Mouse (Mus musculus) stomach, postnatal 0 days (tissue): Measurements from ENCODE around the gene Trim8. TPM values are rescaled to one million over a fixed set of nuclear protein-coding genes. Genes with fewer than 3 reads are reported as not detected.

Experiments used
- ATAC-seq: fragments of 200-750 bp; cut with Nextera tagmentation; 2 replicates; pipeline ENCODE4 v1.8.0; 2017; ENCODE audit not compliant: low FRiP score, low TSS enrichment
- DNase-seq: peaks from one replicate; pipeline ENCODE4 v3.0.0-alpha.2; 2016; ENCODE audit warnings: low spot score
- H3K27ac ChIP-seq: fragments of 300-500 bp; sonication (generic); replicated peaks from 2 replicates; pipeline ENCODE4 v1.5.1; 2014; ENCODE audit warnings: mild to moderate bottlenecking, control low read depth
- H3K27me3 ChIP-seq: fragments of 300-500 bp; sonication (generic); 2 replicates; pipeline ENCODE4 v1.6.1; 2014; ENCODE audit warnings: low read length; ENCODE audit not compliant: control insufficient read depth, insufficient read depth
- H3K36me3 ChIP-seq: fragments of 300-500 bp; sonication (generic); 2 replicates; pipeline ENCODE4 v1.6.1; 2014; ENCODE audit warnings: low read length, mixed read lengths; ENCODE audit not compliant: control insufficient read depth, insufficient read depth
- H3K4me1 ChIP-seq: fragments of 300-500 bp; sonication (generic); replicated peaks from 2 replicates; pipeline ENCODE4 v1.6.1; 2014; ENCODE audit warnings: antibody characterized with exemption; ENCODE audit not compliant: control insufficient read depth, insufficient read depth
- H3K4me2 ChIP-seq: fragments of 300-500 bp; sonication (generic); replicated peaks from 2 replicates; pipeline ENCODE4 v1.6.1; 2014; ENCODE audit warnings: low read depth, mild to moderate bottlenecking, control low read depth, moderate library complexity
- H3K4me3 ChIP-seq: fragments of 300-500 bp; sonication (generic); 2 replicates; pipeline ENCODE4 v1.5.1; 2014; ENCODE audit warnings: low read depth, low read length, control low read depth
- H3K9ac ChIP-seq: fragments of 300-500 bp; sonication (generic); 2 replicates; pipeline ENCODE4 v1.6.1; 2014; ENCODE audit warnings: mild to moderate bottlenecking, low read length, control low read depth, mixed read lengths
- H3K9me3 ChIP-seq: fragments of 300-500 bp; sonication (generic); 2 replicates; pipeline ENCODE4 v1.6.1; 2016; ENCODE audit warnings: low read length; ENCODE audit not compliant: control insufficient read depth
- CTCF ChIP-seq: IDR thresholded peaks from 2 replicates; pipeline ENCODE4 v1.5.1; 2016; ENCODE audit warnings: antibody characterized with exemption, low read depth, mild to moderate bottlenecking, moderate library complexity
- EP300 ChIP-seq: optimal IDR thresholded peaks from 2 replicates; pipeline ENCODE3; 2016; ENCODE audit warnings: antibody characterized with exemption
- WGBS: fragments of 180-500 bp; shearing (Covaris S2); extraction: QIAGEN DNeasy Blood & Tissue Kit; methylation state at CpG from one replicate; pipeline ENCODE4 v1.1.7; 2014; 5-methylcytosine and 5-hydroxymethylcytosine counted together
- polyA plus RNA-seq: library from polyadenylated mRNA; unstranded; fragments of >200 nt; fragmentation: Nextera tagmentation; extraction: Ambion mirVana; gene quantifications from 2 replicates; pipeline ENCODE4 v1.2.1, GENCODE M21; 2015

The Trim8 gene
- polyA plus RNA-seq, 1 experiment from 2014 or later: 15.1 TPM

DNA sequence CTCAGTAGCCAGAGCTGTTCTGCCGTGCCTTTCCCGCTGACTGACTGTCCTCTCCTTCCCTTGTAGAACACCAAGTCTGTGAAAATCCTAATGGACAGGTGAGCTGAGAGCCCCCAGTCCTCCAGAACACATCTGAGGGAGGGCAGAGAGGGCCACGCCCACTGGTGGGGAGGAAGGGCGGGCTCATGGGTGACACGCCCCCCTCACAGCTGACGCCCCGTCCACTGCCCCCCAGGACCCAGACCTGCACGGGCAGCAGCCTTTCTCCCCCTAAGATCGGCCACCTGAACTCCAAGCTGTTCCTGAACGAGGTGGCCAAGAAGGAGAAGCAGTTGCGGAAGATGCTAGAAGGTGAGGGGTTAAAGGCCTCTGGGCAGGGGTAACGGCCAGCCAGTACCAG lies 12.9 kb downstream of the Trim8 start:
- Histone ChIP-seq H3K9ac (no peak overlapping the region), H3K27me3 (no peaks in the 10 kb centered on the region), H3K27ac (no peak overlapping the region), H3K4me1 (peaks cover 14% of the 10 kb centered on the region), H3K36me3 (peaks cover 28% of the 10 kb centered on the region), H3K4me2 (no peak overlapping the region), H3K9me3 (no peaks in the 10 kb centered on the region), H3K4me3 (no peak overlapping the region)
- TF ChIP-seq EP300 (no peak), CTCF (no peak)
- DNase-seq (no peak), ATAC-seq (no peak)
- WGBS: 75% methylated on average over 12 of the region's 12 CpGs

- no peak for DNase-seq
- 90% methylated on average over 21 of the region's 24 CpGs for WGBS
Measured at GRCm38 (mm10) chr19:46515287-46515821, 13.9 kb downstream of the Trim8 start.

DNA sequence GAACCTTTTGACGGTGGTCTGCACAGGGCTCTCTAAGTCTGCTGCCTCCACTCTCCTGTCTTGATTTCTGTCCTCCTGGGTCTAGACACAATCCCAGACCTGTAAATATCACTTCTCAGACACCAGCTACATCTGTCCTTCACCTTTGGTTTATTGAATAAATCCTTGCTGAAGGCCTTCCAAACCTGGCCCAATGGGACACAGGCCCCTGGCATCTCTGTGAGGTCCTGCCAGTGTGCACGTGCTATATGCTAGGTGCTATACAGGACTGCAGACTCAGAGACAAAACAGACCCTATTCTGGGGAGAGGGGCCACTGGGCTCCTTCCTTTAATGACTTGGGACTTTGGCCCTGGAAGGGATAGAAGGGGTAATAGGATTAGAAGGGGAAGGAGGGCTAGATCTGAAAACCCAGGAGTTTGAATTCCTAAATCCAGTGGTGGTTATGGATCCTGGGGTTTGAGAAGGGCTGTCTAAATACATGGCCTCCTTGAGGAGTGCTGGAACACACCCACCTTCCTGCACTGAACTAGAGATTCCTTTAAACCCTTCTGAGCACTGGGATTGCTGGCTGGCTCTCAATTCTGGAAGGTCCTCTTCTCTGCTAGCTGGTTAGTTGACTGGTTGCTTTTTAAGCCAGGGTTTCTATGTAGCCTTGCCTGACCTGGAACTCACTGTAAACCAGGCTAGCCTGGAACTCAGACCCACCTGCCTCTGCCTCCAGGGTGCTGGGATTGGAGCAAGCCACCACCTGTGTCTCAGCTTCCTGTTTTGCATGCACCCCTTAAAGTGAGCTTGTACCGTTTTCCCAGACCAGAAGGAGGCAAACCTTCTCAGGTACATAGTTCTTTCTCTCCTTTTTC lies 15.4 kb downstream of the Trim8 start:
- no peaks in the 10 kb centered on the region for H3K9me3 ChIP-seq
- peaks cover 6% of the 10 kb centered on the region for H3K4me1 ChIP-seq
- H3K27ac ChIP-seq: peak overlapping the region; percentile 56
- no peaks in the 10 kb centered on the region for H3K27me3 ChIP-seq
- peak overlapping the region; percentile 5; the same call in 1 of the 2 replicates for H3K9ac ChIP-seq
- peaks cover 28% of the 10 kb centered on the region for H3K36me3 ChIP-seq
- H3K4me3 ChIP-seq: no peak overlapping the region
- no peak overlapping the region for H3K4me2 ChIP-seq
- DNase-seq (no peak), ATAC-seq (no peak)
- TF ChIP-seq EP300: no peak
- TF ChIP-seq CTCF: no peak
- 52% methylated on average over 3 of the region's 3 CpGs for WGBS

More at GRCm38 (mm10) chr19:46515287-46515821, 13.9 kb downstream of the Trim8 start:
- H3K4me2 ChIP-seq: no peak overlapping the region
- no peak overlapping the region for H3K9ac ChIP-seq
- no peaks in the 10 kb centered on the region for H3K27me3 ChIP-seq
- peaks cover 28% of the 10 kb centered on the region for H3K36me3 ChIP-seq
- H3K4me1 ChIP-seq: peaks cover 8% of the 10 kb centered on the region
- ATAC-seq: no peak
- no peaks in the 10 kb centered on the region for H3K9me3 ChIP-seq
- TF ChIP-seq EP300: no peak
- no peak overlapping the region for H3K27ac ChIP-seq
- no peak overlapping the region for H3K4me3 ChIP-seq

DNA sequence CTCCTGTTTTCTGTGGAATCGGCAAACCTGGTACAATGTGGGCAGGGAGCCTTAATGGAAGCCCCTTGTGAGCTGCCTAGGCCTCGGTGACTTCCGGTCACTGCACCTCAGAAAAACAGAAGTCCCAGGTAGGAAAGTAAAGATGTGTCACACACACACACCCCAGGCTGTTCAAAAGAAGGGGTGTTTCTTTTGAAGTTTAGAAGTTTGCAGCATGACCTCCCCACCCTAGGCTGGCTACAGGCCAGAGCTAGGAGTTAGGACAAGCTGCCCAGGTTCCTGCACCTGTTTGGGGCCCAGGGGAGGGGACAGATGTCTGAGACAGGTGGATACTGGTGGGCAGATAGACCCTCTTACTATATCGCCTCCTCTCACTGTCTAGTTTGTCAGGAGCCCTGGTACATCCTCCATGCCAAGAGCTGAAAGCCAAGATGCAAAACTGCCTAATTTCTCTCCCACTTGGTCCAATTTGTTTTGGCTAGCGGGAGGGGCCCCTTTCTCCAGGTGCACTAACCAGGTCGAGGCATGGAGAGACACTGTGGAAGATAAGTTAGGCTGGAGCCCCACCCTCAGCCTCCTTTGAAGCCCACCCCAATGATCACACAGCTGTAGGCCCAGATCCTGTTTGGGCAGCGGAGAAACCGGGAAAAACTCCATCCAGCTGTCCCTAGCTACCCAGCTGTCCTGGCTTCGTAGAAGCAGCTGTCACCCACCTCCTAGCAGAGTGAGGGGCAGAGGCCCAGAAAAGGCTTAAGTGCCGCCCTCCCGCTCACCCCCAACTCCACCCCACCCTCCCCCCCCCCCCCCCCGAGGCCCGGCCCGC lies 16.2 kb downstream of the Trim8 start:
- Histone ChIP-seq H3K4me2 (peak overlapping the region; percentile 55), H3K36me3 (peaks cover 24% of the 10 kb centered on the region), H3K27me3 (no peaks in the 10 kb centered on the region), H3K9ac (0 out of 2 replicates have a peak overlapping the region, but pooled peaks have one; percentile 18), H3K27ac (peak overlapping the region; percentile 69), H3K4me1 (peaks cover 6% of the 10 kb centered on the region), H3K9me3 (no peaks in the 10 kb centered on the region), H3K4me3 (no peak overlapping the region; the same call in 1 of the 2 replicates)
- TF ChIP-seq EP300: no peak
- peak; percentile 67 for DNase-seq
- ATAC-seq: peak; percentile 26
- WGBS: 25% methylated on average over 11 of the region's 14 CpGs

- Histone ChIP-seq H3K9ac (peak overlapping the region; percentile 52), H3K4me3 (peak overlapping the region; percentile 18; the same call in 1 of the 2 replicates), H3K36me3 (peaks cover 19% of the 10 kb centered on the region), H3K4me1 (peaks cover 6% of the 10 kb centered on the region), H3K27ac (peak overlapping the region; percentile 69), H3K9me3 (no peaks in the 10 kb centered on the region), H3K27me3 (no peaks in the 10 kb centered on the region), H3K4me2 (peak overlapping the region; percentile 55)
- DNase-seq: peak; percentile 69
- 4% methylated on average over 12 of the region's 13 CpGs for WGBS
- ATAC-seq: peak; percentile 63
- no peak for TF ChIP-seq EP300
- TF ChIP-seq CTCF: no peak
Measured at GRCm38 (mm10) chr19:46518352-46518787, 16.9 kb downstream of the Trim8 start.
